Mouse (Mus musculus): ENCODE results near the gene Zfp933. TPM values are rescaled to one million over a fixed set of nuclear protein-coding genes. Genes with fewer than 3 reads are reported as not detected.

The Zfp933 gene
- total RNA-seq, 1 experiment = 4.9 TPM

DNA sequence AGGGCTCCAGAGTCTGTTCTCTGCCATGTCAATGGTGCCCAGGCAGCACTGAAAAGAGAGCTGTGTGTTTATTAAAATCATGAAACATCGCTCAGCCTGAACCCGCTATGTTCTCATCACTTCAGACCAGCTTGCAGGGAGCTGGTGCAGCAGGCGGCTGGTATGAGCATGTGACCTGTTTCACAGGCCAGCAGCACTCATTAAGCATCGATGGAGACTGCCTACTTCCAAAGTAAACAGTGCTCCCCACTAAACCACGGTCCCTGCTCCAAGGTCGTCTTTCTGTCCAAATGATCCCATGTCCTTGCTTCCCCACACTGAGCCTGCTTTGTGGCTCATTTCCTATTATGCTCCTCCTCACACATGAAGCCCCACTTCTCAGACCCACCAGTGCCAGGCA lies 42.2 kb upstream of the Zfp933 start:
- no peak for DNase-seq (ENCODE audit: low read depth, low spot score)
- H3K4me3 ChIP-seq (ENCODE audit: insufficient read depth in 1 of 2, low read depth in 1 of 2, low read length in 2 of 2, poor library complexity in 1 of 2, severe bottlenecking in 1 of 2) = no peak overlapping the region
- H3K9me3 ChIP-seq (ENCODE audit: control insufficient read depth, insufficient read depth, low read depth, low read length) = no peaks in the 10 kb centered on the region
- no peak overlapping the region for H3K9ac ChIP-seq (ENCODE audit: insufficient read depth, low read depth, low read length, poor library complexity, severe bottlenecking)
- no peak for TF ChIP-seq MAFK (IDR thresholded peaks at IDR 0.05; ENCODE audit: insufficient read depth, low read depth, low read length)
- no peak overlapping the region for H3K27ac ChIP-seq (ENCODE audit: insufficient read depth, low read depth, low read length, poor library complexity, severe bottlenecking)
- H3K4me1 ChIP-seq (ENCODE audit: control insufficient read depth in 2 of 2, insufficient read depth in 2 of 2, low read length in 2 of 2, poor library complexity in 1 of 2) = no peaks in the 10 kb centered on the region
- H3K36me3 ChIP-seq (ENCODE audit: control insufficient read depth, insufficient read depth, low read length, poor library complexity, severe bottlenecking) = peaks cover 21% of the 10 kb centered on the region; the same call in 1 of the 2 replicates
- in situ Hi-C loops (cut with MboI; ENCODE audit: low sequenced_read_pairs in 2 of 2, unreplicated experiment in 2 of 2) = no loop called here

DNA sequence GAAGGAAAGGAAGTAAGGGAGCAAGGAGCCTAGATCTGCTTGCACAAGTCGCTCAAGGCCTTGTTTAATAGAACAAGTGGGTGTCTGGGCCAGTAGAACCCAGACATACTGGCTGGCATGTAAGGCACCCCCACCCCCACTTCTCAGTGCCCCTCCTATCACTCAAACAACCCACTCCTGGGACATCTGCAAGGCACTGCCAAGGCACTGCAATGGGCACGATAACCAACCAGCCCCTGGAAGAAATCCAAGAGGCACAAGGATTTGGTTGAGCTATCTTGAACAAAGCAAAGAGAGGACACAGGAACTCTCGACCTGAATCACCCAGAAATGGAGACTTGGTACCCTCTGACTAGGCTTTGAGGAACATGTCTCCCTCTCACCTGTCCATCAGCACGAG lies 40.1 kb upstream of the Zfp933 start:
- Histone ChIP-seq H3K27ac (ENCODE audit: insufficient read depth, low read depth, low read length, poor library complexity, severe bottlenecking) (no peak overlapping the region), H3K9me3 (ENCODE audit: control insufficient read depth, insufficient read depth, low read depth, low read length) (no peaks in the 10 kb centered on the region), H3K36me3 (ENCODE audit: control insufficient read depth, insufficient read depth, low read length, poor library complexity, severe bottlenecking) (peaks cover 31% of the 10 kb centered on the region), H3K4me1 (ENCODE audit: control insufficient read depth in 2 of 2, insufficient read depth in 2 of 2, low read length in 2 of 2, poor library complexity in 1 of 2) (no peaks in the 10 kb centered on the region), H3K4me3 (ENCODE audit: insufficient read depth in 1 of 2, low read depth in 1 of 2, low read length in 2 of 2, poor library complexity in 1 of 2, severe bottlenecking in 1 of 2) (no peak overlapping the region), H3K9ac (ENCODE audit: insufficient read depth, low read depth, low read length, poor library complexity, severe bottlenecking) (no peak overlapping the region)
- DNase-seq (ENCODE audit: low read depth, low spot score) = no peak
- in situ Hi-C loops (cut with MboI; ENCODE audit: low sequenced_read_pairs in 2 of 2, unreplicated experiment in 2 of 2) = no loop called here
- TF ChIP-seq MAFK (IDR thresholded peaks at IDR 0.05; ENCODE audit: insufficient read depth, low read depth, low read length) = no peak
- no peak for TF ChIP-seq ZNF384 (IDR thresholded peaks at IDR 0.05; ENCODE audit: low read depth, low read length)
- no peak for TF ChIP-seq CHD2 (IDR thresholded peaks at IDR 0.05; ENCODE audit: low read depth, low read length)
- TF ChIP-seq HCFC1 (IDR thresholded peaks at IDR 0.05; ENCODE audit: borderline replicate concordance, insufficient read depth, low read length) = no peak
- TF ChIP-seq ZC3H11A (IDR thresholded peaks at IDR 0.05; ENCODE audit: borderline replicate concordance, low read depth, low read length) = no peak

GRCm38 (mm10) chr4:147887277-147887676 lies 39.1 kb upstream of the Zfp933 start:
- DNase-seq (ENCODE audit: low read depth, low spot score) = no peak
- Histone ChIP-seq H3K9ac (ENCODE audit: insufficient read depth, low read depth, low read length, poor library complexity, severe bottlenecking) (no peak overlapping the region), H3K9me3 (ENCODE audit: control insufficient read depth, insufficient read depth, low read depth, low read length) (no peaks in the 10 kb centered on the region), H3K27ac (ENCODE audit: insufficient read depth, low read depth, low read length, poor library complexity, severe bottlenecking) (no peak overlapping the region), H3K4me3 (ENCODE audit: insufficient read depth in 1 of 2, low read depth in 1 of 2, low read length in 2 of 2, poor library complexity in 1 of 2, severe bottlenecking in 1 of 2) (no peak overlapping the region), H3K36me3 (ENCODE audit: control insufficient read depth, insufficient read depth, low read length, poor library complexity, severe bottlenecking) (peaks cover 38% of the 10 kb centered on the region), H3K4me1 (ENCODE audit: control insufficient read depth in 2 of 2, insufficient read depth in 2 of 2, low read length in 2 of 2, poor library complexity in 1 of 2) (no peaks in the 10 kb centered on the region)
- in situ Hi-C loops (cut with MboI; ENCODE audit: low sequenced_read_pairs in 2 of 2, unreplicated experiment in 2 of 2) = no loop called here
- TF ChIP-seq MAFK (IDR thresholded peaks at IDR 0.05; ENCODE audit: insufficient read depth, low read depth, low read length) (no peak), HCFC1 (IDR thresholded peaks at IDR 0.05; ENCODE audit: borderline replicate concordance, insufficient read depth, low read length) (no peak), ZC3H11A (IDR thresholded peaks at IDR 0.05; ENCODE audit: borderline replicate concordance, low read depth, low read length) (no peak)

DNA sequence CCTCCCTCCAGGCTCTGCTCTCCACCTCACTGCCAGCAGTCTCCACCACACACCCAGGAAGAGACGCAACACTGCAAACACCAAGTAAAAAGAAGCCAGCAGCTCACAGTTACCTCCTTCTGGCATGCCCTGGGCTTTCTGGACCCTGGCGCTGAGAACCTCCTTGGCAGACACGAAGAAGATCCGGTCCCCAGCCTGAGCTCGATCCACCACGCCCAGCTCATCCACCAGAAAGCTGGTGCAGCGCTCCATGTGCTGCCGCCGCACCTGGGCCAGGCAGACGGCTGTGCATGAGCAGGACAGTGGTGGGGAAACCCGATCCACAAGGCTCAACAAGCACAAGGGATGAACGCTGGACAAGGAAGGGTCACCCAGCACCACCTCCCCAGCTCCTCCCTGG lies 38.0 kb upstream of the Zfp933 start:
- H3K9me3 ChIP-seq (ENCODE audit: control insufficient read depth, insufficient read depth, low read depth, low read length) = no peaks in the 10 kb centered on the region
- H3K9ac ChIP-seq (ENCODE audit: insufficient read depth, low read depth, low read length, poor library complexity, severe bottlenecking) = no peak overlapping the region
- in situ Hi-C loops (cut with MboI; ENCODE audit: low sequenced_read_pairs in 2 of 2, unreplicated experiment in 2 of 2) = no loop called here
- H3K27ac ChIP-seq (ENCODE audit: insufficient read depth, low read depth, low read length, poor library complexity, severe bottlenecking) = no peak overlapping the region
- H3K4me3 ChIP-seq (ENCODE audit: insufficient read depth in 1 of 2, low read depth in 1 of 2, low read length in 2 of 2, poor library complexity in 1 of 2, severe bottlenecking in 1 of 2) = no peak overlapping the region
- H3K36me3 ChIP-seq (ENCODE audit: control insufficient read depth, insufficient read depth, low read length, poor library complexity, severe bottlenecking) = peaks cover 45% of the 10 kb centered on the region
- no peak for DNase-seq (ENCODE audit: low read depth, low spot score)
- TF ChIP-seq HCFC1 (IDR thresholded peaks at IDR 0.05; ENCODE audit: borderline replicate concordance, insufficient read depth, low read length) = no peak
- no peak for TF ChIP-seq MAFK (IDR thresholded peaks at IDR 0.05; ENCODE audit: insufficient read depth, low read depth, low read length)
- TF ChIP-seq CHD2 (IDR thresholded peaks at IDR 0.05; ENCODE audit: low read depth, low read length) = no peak
- TF ChIP-seq ZC3H11A (IDR thresholded peaks at IDR 0.05; ENCODE audit: borderline replicate concordance, low read depth, low read length) = no peak
- TF ChIP-seq ZNF384 (IDR thresholded peaks at IDR 0.05; ENCODE audit: low read depth, low read length) = no peak
- no peaks in the 10 kb centered on the region for H3K4me1 ChIP-seq (ENCODE audit: control insufficient read depth in 2 of 2, insufficient read depth in 2 of 2, low read length in 2 of 2, poor library complexity in 1 of 2)

GRCm38 (mm10) chr4:147884138-147884537 lies 36.0 kb upstream of the Zfp933 start:
- peaks cover 49% of the 10 kb centered on the region for H3K36me3 ChIP-seq (ENCODE audit: control insufficient read depth, insufficient read depth, low read length, poor library complexity, severe bottlenecking)
- DNase-seq (ENCODE audit: low read depth, low spot score) = no peak
- in situ Hi-C loops (cut with MboI; ENCODE audit: low sequenced_read_pairs in 2 of 2, unreplicated experiment in 2 of 2) = no loop called here
- H3K4me1 ChIP-seq (ENCODE audit: control insufficient read depth in 2 of 2, insufficient read depth in 2 of 2, low read length in 2 of 2, poor library complexity in 1 of 2) = peaks cover 0 to 2% of the 10 kb centered on the region in 2 experiments; a peak in 1 of 4 replicates
- no peak overlapping the region for H3K27ac ChIP-seq (ENCODE audit: insufficient read depth, low read depth, low read length, poor library complexity, severe bottlenecking)
- no peaks in the 10 kb centered on the region for H3K9me3 ChIP-seq (ENCODE audit: control insufficient read depth, insufficient read depth, low read depth, low read length)
- no peak overlapping the region for H3K9ac ChIP-seq (ENCODE audit: insufficient read depth, low read depth, low read length, poor library complexity, severe bottlenecking)
- no peak for TF ChIP-seq CHD2 (IDR thresholded peaks at IDR 0.05; ENCODE audit: low read depth, low read length)
- no peak overlapping the region for H3K4me3 ChIP-seq (ENCODE audit: insufficient read depth in 1 of 2, low read depth in 1 of 2, low read length in 2 of 2, poor library complexity in 1 of 2, severe bottlenecking in 1 of 2)
